Mouse (Mus musculus) forebrain, postnatal 0 days (tissue): ENCODE measurements around the gene Zfp709. TPM values are rescaled to one million over a fixed set of nuclear protein-coding genes. Genes with fewer than 3 reads are reported as not detected.

ENCODE experiments used
- ATAC-seq: fragments of 200-750 bp; cut with Nextera tagmentation; 2 replicates; pipeline ENCODE4 v1.8.0; 2017; ENCODE audit warnings: mild to moderate bottlenecking, moderate library complexity
- DNase-seq: peaks from one replicate; pipeline ENCODE4 v3.0.0-alpha.2; 2015
- H3K27ac ChIP-seq: fragments of 300-500 bp; sonication (generic); 2 replicates; pipeline ENCODE4 v1.5.1; 2014; ENCODE audit warnings: low read depth, mild to moderate bottlenecking, antibody characterized with exemption, low read length, moderate library complexity, mixed read lengths
- H3K27me3 ChIP-seq: fragments of 300-500 bp; sonication (generic); 2 replicates; pipeline ENCODE4 v1.6.1; 2014; ENCODE audit warnings: mild to moderate bottlenecking, low read length, mixed read lengths; ENCODE audit not compliant: insufficient read depth
- H3K36me3 ChIP-seq: fragments of 300-500 bp; sonication (generic); 2 replicates; pipeline ENCODE4 v1.6.1; 2014; ENCODE audit warnings: mild to moderate bottlenecking, moderate library complexity; ENCODE audit not compliant: insufficient read depth
- H3K4me1 ChIP-seq: fragments of 300-500 bp; sonication (generic); 2 replicates; pipeline ENCODE4 v1.6.1; 2014; ENCODE audit warnings: antibody characterized with exemption; ENCODE audit not compliant: insufficient read depth
- H3K4me2 ChIP-seq: fragments of 300-500 bp; sonication (generic); 2 replicates; pipeline ENCODE4 v1.6.1; 2014; ENCODE audit warnings: low read depth, mild to moderate bottlenecking, moderate library complexity
- H3K4me3 ChIP-seq: fragments of 300-500 bp; sonication (generic); 2 replicates; pipeline ENCODE4 v1.5.1; 2014; ENCODE audit warnings: low read depth, low read length, mixed read lengths
- H3K9ac ChIP-seq: fragments of 300-500 bp; sonication (generic); 2 replicates; pipeline ENCODE4 v1.6.1; 2014; ENCODE audit warnings: mild to moderate bottlenecking
- H3K9me3 ChIP-seq: fragments of 300-500 bp; sonication (generic); 2 replicates; pipeline ENCODE4 v1.6.1; 2016; ENCODE audit warnings: low read length
- CTCF ChIP-seq: sonication (generic); IDR thresholded peaks from 2 replicates; pipeline ENCODE4 v1.5.1; 2016; ENCODE audit warnings: antibody characterized with exemption, control low read depth, low read depth
- WGBS: fragments of 180-500 bp; shearing (Covaris S2); extraction: QIAGEN DNeasy Blood & Tissue Kit; methylation state at CpG from one replicate; pipeline ENCODE4 v1.1.7; 2014; 5-methylcytosine and 5-hydroxymethylcytosine counted together
- polyA plus RNA-seq: library from polyadenylated mRNA; unstranded; fragments of >200 nt; fragmentation: Nextera tagmentation; extraction: Ambion mirVana; gene quantifications from 2 replicates; pipeline ENCODE4 v1.2.1, GENCODE M21; 2015
- total RNA-seq: library from RNA; depleted of rRNA; stranded (reverse); fragments of >200 nt; gene quantifications from 2 replicates; pipeline ENCODE4 v1.2.3, GENCODE M21; 2014; rRNA removed

The Zfp709 gene
- total and polyA plus RNA-seq, 2 experiments from 2014 or later, result 5.1 to 11.2 TPM

GRCm38 (mm10) chr8:71940293-71941208, 58.7 kb downstream of the Zfp709 start:
- Histone ChIP-seq H3K4me2 (no peak overlapping the region), H3K36me3 (no peaks in the 10 kb centered on the region), H3K9ac (no peak overlapping the region), H3K4me3 (no peak overlapping the region), H3K4me1 (no peaks in the 10 kb centered on the region), H3K9me3 (no peaks in the 10 kb centered on the region), H3K27me3 (no peaks in the 10 kb centered on the region; the same call in 1 of the 2 replicates), H3K27ac (no peak overlapping the region)
- ATAC-seq, result no peak
- WGBS, result 76% methylated on average over 2 of the region's 2 CpGs
- DNase-seq, result no peak
- TF ChIP-seq CTCF, result no peak

- ATAC-seq, result no peak
- Histone ChIP-seq H3K36me3 (no peaks in the 10 kb centered on the region), H3K4me3 (no peak overlapping the region), H3K9ac (no peak overlapping the region), H3K4me2 (no peak overlapping the region), H3K4me1 (no peaks in the 10 kb centered on the region), H3K27me3 (no peaks in the 10 kb centered on the region; the same call in 1 of the 2 replicates), H3K27ac (no peak overlapping the region), H3K9me3 (no peaks in the 10 kb centered on the region)
- TF ChIP-seq CTCF, result no peak
- no peak for DNase-seq
- WGBS, result 76% methylated on average over 1 of the region's 1 CpGs
Observed at GRCm38 (mm10) chr8:71941776-71942175, 60.0 kb downstream of the Zfp709 start.

Other genes starting within 250 kb of the Zfp709 start
- gene Unc13a, start 210.3 kb upstream of the Zfp709 start, total RNA-seq, result 84.8 and 89.2 TPM in 2 replicates
- gene Unc13a, start 210.3 kb upstream of the Zfp709 start, polyA plus RNA-seq, result 14.2 and 18.8 TPM in 2 replicates
- 5.2 and 7.3 TPM in 2 replicates for gene Jak3, start 205.7 kb upstream of the Zfp709 start, total RNA-seq
- 2.8 and 4.4 TPM in 2 replicates for gene Jak3, start 205.7 kb upstream of the Zfp709 start, polyA plus RNA-seq
- 1.6 and 1.8 TPM in 2 replicates for gene Insl3, start 192.8 kb upstream of the Zfp709 start, total RNA-seq
- gene Insl3, start 192.8 kb upstream of the Zfp709 start, polyA plus RNA-seq, result 0.36 and 1.4 TPM in 2 replicates
- gene B3gnt3, start 180.2 kb upstream of the Zfp709 start, total RNA-seq, result 0.24 and 0.92 TPM in 2 replicates
- 0.44 and 0.49 TPM in 2 replicates for gene B3gnt3, start 180.2 kb upstream of the Zfp709 start, polyA plus RNA-seq
- 97.2 and 101 TPM in 2 replicates for gene Fcho1, start 156.3 kb upstream of the Zfp709 start, total RNA-seq
- gene Fcho1, start 156.3 kb upstream of the Zfp709 start, polyA plus RNA-seq, result 62.4 and 68.7 TPM in 2 replicates
- 18.5 and 21.1 TPM in 2 replicates for gene Zfp882, start 26.6 kb downstream of the Zfp709 start, total RNA-seq
- 4.4 and 7.8 TPM in 2 replicates for gene Zfp882, start 26.6 kb downstream of the Zfp709 start, polyA plus RNA-seq
- gene Zfp617, start 26.6 kb downstream of the Zfp709 start, total RNA-seq, result 33.3 and 34.4 TPM in 2 replicates
- gene Zfp617, start 26.6 kb downstream of the Zfp709 start, polyA plus RNA-seq, result 11.5 and 19.5 TPM in 2 replicates
- gene Zfp961, start 69.0 kb downstream of the Zfp709 start, total RNA-seq, result 28.8 and 29.4 TPM in 2 replicates
- gene Zfp961, start 69.0 kb downstream of the Zfp709 start, polyA plus RNA-seq, result 11.1 and 14.5 TPM in 2 replicates
- 0.77 TPM in 1 of 2 replicates, not detected in the other for gene Cyp4f18, start 127.6 kb downstream of the Zfp709 start, total RNA-seq
- 0.44 and 0.52 TPM in 2 replicates for gene Cyp4f18, start 127.6 kb downstream of the Zfp709 start, polyA plus RNA-seq
- gene Olfr372, start 159.2 kb downstream of the Zfp709 start, total RNA-seq, result not detected in 2 replicates
- gene Olfr372, start 159.2 kb downstream of the Zfp709 start, polyA plus RNA-seq, result not detected in 2 replicates
- gene Olfr373, start 201.2 kb downstream of the Zfp709 start, total RNA-seq, result not detected in 2 replicates
- gene Olfr373, start 201.2 kb downstream of the Zfp709 start, polyA plus RNA-seq, result not detected in 2 replicates
- gene Olfr374, start 225.0 kb downstream of the Zfp709 start, total RNA-seq, result not detected in 2 replicates
- not detected in 2 replicates for gene Olfr374, start 225.0 kb downstream of the Zfp709 start, polyA plus RNA-seq